Mouse (Mus musculus) v-Abl transformed pro-B cells (cell line): ENCODE measurements around the gene Ldhb.

Source experiments
- in situ Hi-C, 2 experiments: fragments of 400-800 bp; cut with MboI; formaldehyde crosslinking; loops; one replicate each; pipeline ENCODE4 v1.15.1; 2025; ENCODE audit not compliant: unreplicated experiment in 2 of 2

Ldhb gene

GRCm38 (mm10) chr6:142455314-142455996 lies 52.3 kb downstream of the Ldhb start:
- in situ Hi-C loops, result no loop called here

- in situ Hi-C loops, result no loop called here
These were observed 54.4 kb downstream of the Ldhb start for GRCm38 (mm10) chr6:142453311-142453710.

GRCm38 (mm10) chr6:142451381-142451780 lies 56.4 kb downstream of the Ldhb start:
- in situ Hi-C loops, result no loop called here
